Mouse (Mus musculus) heart, postnatal 0 days (tissue): ENCODE results near the gene Tarbp2. TPM values are rescaled to one million over a fixed set of nuclear protein-coding genes. Genes with fewer than 3 reads are reported as not detected.

Experiments used
- ATAC-seq: fragments of 200-750 bp; cut with Nextera tagmentation; 2 replicates; pipeline ENCODE4 v1.8.0; 2017; ENCODE audit warnings: low read depth, moderate number of reproducible peaks, moderate library complexity; ENCODE audit not compliant: insufficient read depth
- DNase-seq: peaks from one replicate; pipeline ENCODE4 v3.0.0-alpha.2; 2016; ENCODE audit warnings: low spot score
- H3K27ac ChIP-seq: fragments of 300-500 bp; sonication (generic); 2 replicates; pipeline ENCODE4 v1.5.1; 2014; ENCODE audit warnings: low read depth, mild to moderate bottlenecking
- H3K27me3 ChIP-seq: fragments of 300-500 bp; sonication (generic); 2 replicates; pipeline ENCODE4 v1.6.1; 2014; ENCODE audit warnings: low read length, mixed read lengths; ENCODE audit not compliant: control insufficient read depth, insufficient read depth
- H3K36me3 ChIP-seq: fragments of 300-500 bp; sonication (generic); replicated peaks from 2 replicates; pipeline ENCODE4 v1.6.1; 2014; ENCODE audit warnings: low read length, mixed read lengths; ENCODE audit not compliant: control insufficient read depth, insufficient read depth
- H3K4me1 ChIP-seq: fragments of 300-500 bp; sonication (generic); 2 replicates; pipeline ENCODE4 v1.6.1; 2014; ENCODE audit warnings: antibody characterized with exemption; ENCODE audit not compliant: control insufficient read depth, insufficient read depth
- H3K4me2 ChIP-seq: fragments of 300-500 bp; sonication (generic); 2 replicates; pipeline ENCODE4 v1.6.1; 2014; ENCODE audit warnings: low read depth, mild to moderate bottlenecking, low read length, moderate library complexity
- H3K4me3 ChIP-seq: fragments of 300-500 bp; sonication (generic); 2 replicates; pipeline ENCODE4 v1.5.1; 2014; ENCODE audit warnings: low read depth, low read length
- H3K9ac ChIP-seq: fragments of 300-500 bp; sonication (generic); replicated peaks from 2 replicates; pipeline ENCODE4 v1.6.1; 2014; ENCODE audit warnings: low read depth, low read length, mixed read lengths
- H3K9me3 ChIP-seq: fragments of 300-500 bp; sonication (generic); replicated peaks from 2 replicates; pipeline ENCODE4 v1.6.1; 2016; ENCODE audit warnings: low read length; ENCODE audit not compliant: control insufficient read depth
- CTCF ChIP-seq: IDR thresholded peaks from 2 replicates; pipeline ENCODE4 v1.5.1; 2016; ENCODE audit warnings: antibody characterized with exemption, control low read depth, low read depth
- EP300 ChIP-seq: IDR thresholded peaks from 2 replicates; pipeline ENCODE4 v1.6.1; 2016; ENCODE audit warnings: antibody characterized with exemption, low read depth
- WGBS: fragments of 180-500 bp; shearing (Covaris S2); extraction: QIAGEN DNeasy Blood & Tissue Kit; methylation state at CpG from one replicate; pipeline ENCODE4 v1.1.7; 2014; 5-methylcytosine and 5-hydroxymethylcytosine counted together
- polyA plus RNA-seq: library from polyadenylated mRNA; unstranded; fragments of >200 nt; fragmentation: Nextera tagmentation; extraction: Ambion mirVana; gene quantifications from 2 replicates; pipeline ENCODE4 v1.2.1, GENCODE M21; 2015
- total RNA-seq: library from RNA; depleted of rRNA; stranded (reverse); fragments of >200 nt; gene quantifications from 2 replicates; pipeline ENCODE4 v1.2.3, GENCODE M21; 2014; ENCODE audit warnings: low replicate concordance

Tarbp2 gene
- total and polyA plus RNA-seq, 2 experiments from 2014 or later = 68.5 to 73.7 TPM

DNA sequence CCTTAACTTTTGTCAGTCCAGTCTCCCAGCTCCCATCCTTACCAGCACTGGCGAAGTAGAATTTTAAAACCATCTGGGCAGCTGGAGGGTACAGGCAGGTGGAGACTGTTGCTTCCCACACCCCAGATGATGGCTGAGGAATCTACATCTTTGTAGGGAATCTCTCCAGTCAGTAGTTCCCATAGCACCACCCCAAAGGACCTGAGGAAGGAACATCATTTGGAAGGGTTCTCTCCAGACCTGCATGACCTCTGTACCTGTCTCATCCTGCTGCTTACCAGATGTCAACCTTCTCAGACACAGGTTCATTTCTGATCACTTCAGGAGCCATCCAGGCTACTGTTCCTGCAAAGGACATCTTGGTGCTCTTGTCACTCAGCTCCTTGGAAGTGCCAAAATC lies 14.5 kb upstream of the Tarbp2 start, which contains the start of gene Gm10337:
Gene Gm10337 (plus strand): TSS at position 276 of the 400 bp plus-strand sequence.
- ATAC-seq (no peak), DNase-seq (no peak)
- Histone ChIP-seq H3K9ac (no peak within 1 kb of the TSS), H3K27ac (no peak within 1 kb of the TSS), H3K36me3 (peaks cover 59% of the 10 kb centered on the region), H3K27me3 (no peaks in the 10 kb centered on the region), H3K4me2 (no peak within 1 kb of the TSS), H3K4me1 (no peaks in the 10 kb centered on the region), H3K4me3 (no peak within 1 kb of the TSS), H3K9me3 (no peaks in the 10 kb centered on the region)
- TF ChIP-seq CTCF (no peak), EP300 (no peak)
- WGBS = 88% methylated on average over 1 of the region's 1 CpGs

DNA sequence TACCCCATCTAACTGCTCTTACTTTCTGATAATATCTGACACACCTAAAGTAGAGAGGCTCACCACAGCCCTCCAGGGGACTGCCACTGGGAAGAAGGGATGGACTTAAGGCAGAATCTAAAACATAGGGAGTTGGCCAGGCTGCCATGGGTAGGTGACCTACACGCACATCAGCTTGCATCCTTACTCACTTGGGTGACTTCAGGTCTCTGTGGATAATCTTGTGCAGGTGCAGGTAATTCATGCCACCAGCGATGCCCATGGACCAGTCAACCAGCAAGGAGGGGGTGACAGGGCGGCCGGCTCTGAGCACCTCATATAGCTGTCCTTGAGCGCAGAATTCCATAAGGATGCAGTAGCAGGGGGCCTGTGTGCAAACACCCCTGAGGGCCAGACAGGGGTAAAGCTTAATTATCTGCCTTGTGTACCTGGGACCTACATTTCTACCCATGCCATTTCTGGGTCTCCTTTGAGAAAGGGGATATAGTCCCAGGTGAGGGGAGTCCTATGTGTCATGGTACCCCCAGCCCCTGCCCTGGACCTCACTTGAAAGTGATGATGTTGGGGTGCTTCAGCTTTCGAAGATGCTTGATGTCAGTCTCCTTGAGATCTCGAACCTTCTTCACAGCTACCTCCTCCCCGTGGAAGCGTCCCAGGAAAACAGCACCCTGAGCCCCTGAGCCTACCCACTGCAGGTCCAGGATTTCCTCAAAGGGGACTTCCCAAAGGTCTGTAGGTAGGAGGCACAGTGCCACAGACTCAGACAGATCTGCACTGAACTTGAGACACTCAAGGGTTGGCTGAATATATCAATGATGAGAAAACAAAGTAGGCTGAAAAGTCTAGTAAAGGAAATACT lies 13.8 kb upstream of the Tarbp2 start:
- no peak for ATAC-seq

DNA sequence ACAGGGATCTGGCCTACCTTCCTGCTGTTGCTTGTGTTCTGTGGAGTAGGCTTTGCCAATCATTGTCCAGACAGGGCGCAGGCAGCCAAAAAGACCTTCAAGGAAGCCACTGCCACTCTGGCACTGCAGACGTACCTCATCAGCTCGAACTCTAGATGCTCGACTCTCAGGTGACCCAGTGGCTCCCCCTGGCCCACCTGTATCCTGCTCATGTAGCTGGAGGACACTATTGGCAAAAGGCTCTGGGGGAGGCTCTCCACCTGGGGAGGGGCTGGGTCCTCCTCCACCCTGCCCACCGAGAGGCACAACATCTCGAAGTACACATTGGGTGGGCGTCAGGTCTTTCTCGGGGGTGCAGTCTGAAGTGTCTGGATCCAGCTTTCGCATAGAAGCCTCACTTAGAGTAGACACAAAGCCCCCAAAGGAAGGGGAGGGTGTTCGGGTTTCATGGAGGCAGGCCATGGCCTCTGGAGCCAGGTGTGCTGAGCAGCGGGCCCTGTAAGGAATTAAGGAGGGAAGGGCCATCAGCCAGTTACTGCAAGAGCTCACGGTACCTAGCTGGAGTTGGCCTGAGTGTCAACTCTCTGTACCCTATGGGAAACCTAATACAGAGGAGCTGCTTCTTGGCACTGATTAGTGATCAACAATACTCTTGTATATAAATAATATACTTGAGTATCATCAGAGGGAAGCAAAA lies 12.8 kb upstream of the Tarbp2 start:
- WGBS = 67% methylated on average over 12 of the region's 12 CpGs
- DNase-seq (no peak), ATAC-seq (no peak)
- H3K4me1 ChIP-seq = peaks cover 10% of the 10 kb centered on the region; the same call in 1 of the 2 replicates
- no peaks in the 10 kb centered on the region for H3K27me3 ChIP-seq
- no peak overlapping the region for H3K27ac ChIP-seq
- no peak overlapping the region for H3K4me2 ChIP-seq
- H3K9ac ChIP-seq = no peak overlapping the region
- no peak overlapping the region for H3K4me3 ChIP-seq
- no peaks in the 10 kb centered on the region for H3K9me3 ChIP-seq
- peaks cover 45% of the 10 kb centered on the region for H3K36me3 ChIP-seq
- TF ChIP-seq CTCF (no peak), EP300 (no peak)

More for the DNA sequence above, 13.8 kb upstream of the Tarbp2 start:
- 82% methylated on average over 9 of the region's 9 CpGs for WGBS
- Histone ChIP-seq H3K4me2 (no peak overlapping the region), H3K4me3 (no peak overlapping the region), H3K27ac (no peak overlapping the region), H3K27me3 (no peaks in the 10 kb centered on the region), H3K36me3 (peaks cover 54% of the 10 kb centered on the region), H3K9me3 (no peaks in the 10 kb centered on the region), H3K4me1 (0 out of 2 replicates have a peak, but pooled peaks cover 2% of the 10 kb centered on the region), H3K9ac (no peak overlapping the region)
- no peak for DNase-seq
- TF ChIP-seq CTCF (no peak), EP300 (no peak)

DNA sequence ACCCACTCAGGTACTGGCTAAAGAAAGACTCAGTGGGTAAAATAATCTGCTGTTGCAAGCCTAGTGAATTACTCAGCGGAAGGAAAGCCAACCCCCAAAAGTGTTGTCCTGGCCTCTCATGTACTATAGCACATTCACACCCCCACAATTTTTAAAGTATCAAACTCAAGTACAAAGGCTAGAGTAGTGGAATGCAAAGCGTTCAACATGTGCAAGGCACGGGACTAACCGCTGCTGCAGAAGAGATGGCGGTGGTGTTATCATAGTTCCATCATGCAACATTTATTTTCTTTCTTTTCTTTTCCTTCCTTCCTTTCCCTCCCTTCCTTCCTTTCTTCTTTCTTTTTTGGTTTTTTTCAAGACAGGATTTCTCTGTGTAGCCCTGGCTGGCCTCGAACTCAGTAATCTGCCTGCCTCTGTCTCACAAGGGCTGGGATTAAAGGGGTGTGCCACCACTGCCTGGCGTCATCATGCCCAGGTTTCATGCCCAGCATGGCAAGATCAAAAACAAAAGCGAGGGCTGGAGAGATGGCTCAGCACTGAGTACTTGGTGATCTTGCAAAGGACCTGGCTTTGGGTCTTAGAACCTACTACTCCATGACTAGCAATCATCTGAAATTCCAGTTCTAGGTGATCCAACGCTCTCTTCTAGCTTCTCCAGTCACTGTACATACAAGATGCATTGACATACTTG lies 12.1 kb upstream of the Tarbp2 start:
- H3K4me2 ChIP-seq = no peak overlapping the region
- H3K27ac ChIP-seq = no peak overlapping the region
- DNase-seq (no peak), ATAC-seq (no peak)
- peaks cover 10% of the 10 kb centered on the region; the same call in 1 of the 2 replicates for H3K4me1 ChIP-seq
- peaks cover 38% of the 10 kb centered on the region for H3K36me3 ChIP-seq
- H3K4me3 ChIP-seq = no peak overlapping the region
- WGBS = 48% methylated on average over 9 of the region's 9 CpGs
- no peaks in the 10 kb centered on the region for H3K9me3 ChIP-seq
- no peaks in the 10 kb centered on the region for H3K27me3 ChIP-seq
- TF ChIP-seq CTCF (no peak), EP300 (no peak)
- no peak overlapping the region for H3K9ac ChIP-seq

DNA sequence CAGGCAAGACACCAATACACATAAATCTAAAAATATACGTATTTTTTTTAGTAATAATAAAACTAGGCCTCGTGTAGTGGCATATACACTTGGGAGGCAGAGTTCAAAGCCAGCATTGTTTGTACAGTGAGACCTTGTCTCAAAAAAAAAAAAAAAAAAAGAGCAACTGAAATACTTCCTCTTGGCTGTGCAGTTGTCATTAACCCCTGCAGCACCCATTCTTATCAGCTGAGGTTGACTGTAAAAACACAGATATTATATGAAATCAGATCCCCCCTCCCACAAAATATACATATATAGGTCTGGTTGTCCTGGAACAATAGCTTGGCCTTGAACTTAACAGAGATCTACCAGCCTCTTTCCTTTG lies 11.5 kb upstream of the Tarbp2 start:
- no peaks in the 10 kb centered on the region for H3K9me3 ChIP-seq
- H3K4me2 ChIP-seq = no peak overlapping the region
- peaks cover 32% of the 10 kb centered on the region for H3K36me3 ChIP-seq
- TF ChIP-seq EP300 = no peak
- TF ChIP-seq CTCF = no peak
- DNase-seq (no peak), ATAC-seq (no peak)
- no peaks in the 10 kb centered on the region for H3K27me3 ChIP-seq
- no peak overlapping the region for H3K9ac ChIP-seq
- peaks cover 10% of the 10 kb centered on the region; the same call in 1 of the 2 replicates for H3K4me1 ChIP-seq
- no peak overlapping the region for H3K27ac ChIP-seq
- WGBS = 45% methylated on average over 2 of the region's 2 CpGs
- no peak overlapping the region for H3K4me3 ChIP-seq
